Mouse (Mus musculus) heart, adult 2 months (tissue): ENCODE measurements around the gene Tcte2.

Experiments used
- CTCF ChIP-seq: fragments of 200-600 bp; IDR thresholded peaks from 2 replicates; pipeline ENCODE4 v1.8.1; 2022; ENCODE audit warnings: antibody characterized with exemption, mild to moderate bottlenecking, moderate library complexity
- EP300 ChIP-seq: fragments of 200-500 bp; IDR thresholded peaks from 2 replicates; pipeline ENCODE4 v1.6.1; 2011; ENCODE audit warnings: low read depth, low read length, control low read depth; ENCODE audit not compliant: insufficient read depth
- POLR2A ChIP-seq: fragments of 200-500 bp; IDR thresholded peaks from 2 replicates; pipeline ENCODE4 v1.6.1; 2011; ENCODE audit warnings: mild to moderate bottlenecking, low read depth, low read length, control low read depth; ENCODE audit not compliant: insufficient read depth

DNA sequence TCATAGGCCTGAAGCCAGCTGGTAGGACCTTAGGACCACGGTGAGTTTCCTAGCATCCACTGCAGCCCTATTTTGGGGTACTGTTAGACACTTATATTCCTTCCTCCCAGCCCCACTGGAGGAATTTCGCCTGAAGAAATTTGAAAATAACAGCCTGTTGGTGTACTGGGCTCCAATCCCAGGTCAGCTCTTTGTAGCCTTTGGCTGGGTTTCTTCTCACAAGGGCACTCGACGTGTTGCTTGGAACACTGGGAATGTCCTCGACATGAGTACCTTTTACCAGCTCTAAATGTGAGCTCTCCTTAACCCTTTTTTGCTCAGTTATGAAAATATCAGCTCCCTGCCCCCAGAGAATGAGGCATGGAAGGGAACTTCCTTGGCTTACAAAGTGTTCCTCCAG lies 65.7 kb downstream of the Tcte2 start:
- TF ChIP-seq CTCF (no peak), POLR2A (no peak), EP300 (no peak)
